Mouse (Mus musculus): Measurements from ENCODE around the gene Pgap3. TPM values are rescaled to one million over a fixed set of nuclear protein-coding genes. Genes with fewer than 3 reads are reported as not detected.

The Pgap3 gene
- polyA plus RNA-seq, 1 experiment = 17.7 TPM

DNA sequence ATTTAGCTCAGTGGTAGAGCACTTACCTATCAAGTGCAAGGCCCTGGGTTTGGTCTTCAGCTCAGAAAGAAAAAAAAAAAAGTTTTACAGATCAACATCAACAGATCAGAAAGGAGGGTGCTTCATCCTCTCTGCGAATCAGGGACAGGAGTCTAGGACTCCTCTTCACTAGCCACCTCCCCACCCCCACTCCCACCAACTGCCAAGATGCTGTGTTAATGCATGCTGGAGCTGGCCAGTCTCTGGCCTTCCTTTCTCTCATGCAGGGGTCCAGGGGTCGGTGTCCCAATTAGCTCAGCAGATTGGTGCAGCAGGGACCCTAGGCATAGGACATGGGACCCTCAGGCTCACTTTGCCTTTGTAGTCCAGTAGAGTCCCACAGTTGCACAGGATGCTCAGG lies 29.7 kb downstream of the Pgap3 start:
- 88% methylated on average over 2 of the region's 2 CpGs for WGBS
- no peak overlapping the region for H3K4me3 ChIP-seq (ENCODE audit: extremely low read depth, insufficient read depth, insufficient read length)
- H3K27ac ChIP-seq (ENCODE audit: insufficient read depth, low read length) = no peak overlapping the region
- H3K36me3 ChIP-seq (ENCODE audit: control insufficient read depth, insufficient read depth, low read length) = peaks cover 12% of the 10 kb centered on the region
- no peak for TF ChIP-seq CTCF (IDR thresholded peaks at IDR 0.05; ENCODE audit: extremely low read depth, insufficient read depth, insufficient read length, insufficient replicate concordance)
- no peak for TF ChIP-seq POLR2A (IDR thresholded peaks at IDR 0.05; ENCODE audit: low read depth, low read length)
- H3K4me1 ChIP-seq (ENCODE audit: control insufficient read depth, insufficient read depth, insufficient read length) = peaks cover 13% of the 10 kb centered on the region; the same call in 1 of the 2 replicates
- H3K27me3 ChIP-seq (ENCODE audit: control insufficient read depth, insufficient read depth, low read length) = no peaks in the 10 kb centered on the region
- DNase-seq (ENCODE audit: low read depth in 1 of 2, low spot score in 2 of 2) = no peak

GRCm38 (mm10) chr11:98369337-98369736 lies 31.0 kb downstream of the Pgap3 start:
- H3K4me3 ChIP-seq (ENCODE audit: extremely low read depth, insufficient read depth, insufficient read length) = no peak overlapping the region
- WGBS = 82% methylated on average over 6 of the region's 6 CpGs
- H3K36me3 ChIP-seq (ENCODE audit: control insufficient read depth, insufficient read depth, low read length) = 0 out of 2 replicates have a peak, but pooled peaks cover 3% of the 10 kb centered on the region

GRCm38 (mm10) chr11:98367863-98368186 lies 32.5 kb downstream of the Pgap3 start:
- TF ChIP-seq POLR2A (IDR thresholded peaks at IDR 0.05; ENCODE audit: low read depth, low read length) = no peak
- no peak for TF ChIP-seq CTCF (IDR thresholded peaks at IDR 0.05; ENCODE audit: extremely low read depth, insufficient read depth, insufficient read length, insufficient replicate concordance)
- no peak overlapping the region for H3K27ac ChIP-seq (ENCODE audit: insufficient read depth, low read length)
- no peak for DNase-seq (ENCODE audit: low read depth in 1 of 2, low spot score in 2 of 2)
- H3K4me3 ChIP-seq (ENCODE audit: extremely low read depth, insufficient read depth, insufficient read length) = no peak overlapping the region
- 51% methylated on average over 7 of the region's 7 CpGs for WGBS
- no peaks in the 10 kb centered on the region for H3K36me3 ChIP-seq (ENCODE audit: control insufficient read depth, insufficient read depth, low read length)
- H3K4me1 ChIP-seq (ENCODE audit: control insufficient read depth, insufficient read depth, insufficient read length) = peaks cover 13% of the 10 kb centered on the region; the same call in 1 of the 2 replicates
- H3K27me3 ChIP-seq (ENCODE audit: control insufficient read depth, insufficient read depth, low read length) = no peaks in the 10 kb centered on the region

More at GRCm38 (mm10) chr11:98369337-98369736, 31.0 kb downstream of the Pgap3 start:
- no peak for DNase-seq (ENCODE audit: low read depth in 1 of 2, low spot score in 2 of 2)
- Histone ChIP-seq H3K27ac (ENCODE audit: insufficient read depth, low read length) (no peak overlapping the region), H3K4me1 (ENCODE audit: control insufficient read depth, insufficient read depth, insufficient read length) (peaks cover 13% of the 10 kb centered on the region; the same call in 1 of the 2 replicates), H3K27me3 (ENCODE audit: control insufficient read depth, insufficient read depth, low read length) (no peaks in the 10 kb centered on the region)
- TF ChIP-seq CTCF (IDR thresholded peaks at IDR 0.05; ENCODE audit: extremely low read depth, insufficient read depth, insufficient read length, insufficient replicate concordance) (no peak), POLR2A (IDR thresholded peaks at IDR 0.05; ENCODE audit: low read depth, low read length) (no peak)

DNA sequence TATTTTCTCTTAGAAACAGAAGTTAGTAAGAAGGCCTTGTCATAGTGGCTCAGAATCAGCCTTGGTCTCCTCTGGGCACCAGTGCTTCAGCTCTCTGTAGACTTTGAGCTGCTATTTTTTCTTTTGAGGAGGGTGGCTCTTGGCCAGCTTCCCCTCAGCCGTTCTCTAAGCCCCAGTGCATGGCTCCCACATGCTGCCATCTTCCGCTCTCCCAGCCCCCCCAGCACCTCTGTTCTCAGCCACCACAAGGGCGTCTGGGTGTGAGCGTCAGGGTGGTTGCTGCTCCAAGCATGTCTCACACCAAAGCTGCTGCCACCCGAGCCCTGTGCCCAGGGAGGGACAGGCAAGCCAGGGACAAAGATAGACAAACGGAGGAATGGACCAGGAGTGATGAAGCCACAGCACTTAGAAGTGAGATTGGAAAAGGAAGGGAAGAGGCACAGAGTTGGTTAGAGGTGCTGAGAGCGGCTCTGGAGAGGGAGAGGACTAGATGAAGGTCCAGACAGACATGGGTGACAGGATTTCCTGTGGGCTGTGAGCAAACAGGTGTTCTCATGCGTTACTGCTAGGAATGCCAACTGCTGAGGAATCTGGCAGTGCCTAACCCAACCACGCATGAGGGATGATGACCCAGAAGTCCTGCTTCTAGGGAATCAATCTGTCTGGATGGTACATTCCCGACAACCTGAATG lies 33.0 kb downstream of the Pgap3 start:
- peaks cover 14% of the 10 kb centered on the region; the same call in 1 of the 2 replicates for H3K4me1 ChIP-seq (ENCODE audit: control insufficient read depth, insufficient read depth, insufficient read length)
- no peak overlapping the region for H3K4me3 ChIP-seq (ENCODE audit: extremely low read depth, insufficient read depth, insufficient read length)
- no peaks in the 10 kb centered on the region for H3K36me3 ChIP-seq (ENCODE audit: control insufficient read depth, insufficient read depth, low read length)
- TF ChIP-seq POLR2A (IDR thresholded peaks at IDR 0.05; ENCODE audit: low read depth, low read length) (no peak), CTCF (IDR thresholded peaks at IDR 0.05; ENCODE audit: extremely low read depth, insufficient read depth, insufficient read length, insufficient replicate concordance) (no peak)
- no peak for DNase-seq (ENCODE audit: low read depth in 1 of 2, low spot score in 2 of 2)
- no peaks in the 10 kb centered on the region for H3K27me3 ChIP-seq (ENCODE audit: control insufficient read depth, insufficient read depth, low read length)
- WGBS = 37% methylated on average over 10 of the region's 10 CpGs
- H3K27ac ChIP-seq (ENCODE audit: insufficient read depth, low read length) = no peak overlapping the region

- no peaks in the 10 kb centered on the region for H3K27me3 ChIP-seq (ENCODE audit: control insufficient read depth, insufficient read depth, low read length)
- WGBS = 17% methylated on average over 10 of the region's 10 CpGs
- peak in 1 of 2 experiments; percentile 15 for DNase-seq (ENCODE audit: low read depth in 1 of 2, low spot score in 2 of 2)
- no peak for TF ChIP-seq CTCF (IDR thresholded peaks at IDR 0.05; ENCODE audit: extremely low read depth, insufficient read depth, insufficient read length, insufficient replicate concordance)
- TF ChIP-seq POLR2A (IDR thresholded peaks at IDR 0.05; ENCODE audit: low read depth, low read length) = no peak
- no peak overlapping the region for H3K27ac ChIP-seq (ENCODE audit: insufficient read depth, low read length)
- no peak overlapping the region for H3K4me3 ChIP-seq (ENCODE audit: extremely low read depth, insufficient read depth, insufficient read length)
- H3K4me1 ChIP-seq (ENCODE audit: control insufficient read depth, insufficient read depth, insufficient read length) = peaks cover 16% of the 10 kb centered on the region; the same call in 1 of the 2 replicates
- no peaks in the 10 kb centered on the region for H3K36me3 ChIP-seq (ENCODE audit: control insufficient read depth, insufficient read depth, low read length)
Observed at GRCm38 (mm10) chr11:98366290-98366689, 34.0 kb downstream of the Pgap3 start.

DNA sequence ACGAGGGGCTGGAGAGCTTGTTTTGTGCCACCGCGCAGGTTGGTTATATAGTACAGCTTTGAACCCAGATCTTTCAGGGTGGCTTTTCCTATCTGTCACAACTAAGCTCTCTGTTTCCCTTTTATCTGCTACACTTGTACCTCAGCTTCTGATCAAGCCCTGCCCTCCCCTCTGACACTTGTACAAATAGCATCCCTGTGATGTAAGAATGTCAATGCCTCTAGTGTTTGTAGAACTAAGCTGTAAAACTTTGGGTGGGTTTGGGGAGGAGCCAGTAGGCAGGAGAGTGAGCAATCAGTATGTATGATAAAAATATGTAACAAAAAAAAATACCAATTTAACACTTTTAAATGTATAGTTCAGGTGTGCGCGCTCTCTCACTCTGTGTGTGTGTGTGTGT lies 35.9 kb downstream of the Pgap3 start:
- DNase-seq (ENCODE audit: low read depth in 1 of 2, low spot score in 2 of 2) = no peak
- H3K27ac ChIP-seq (ENCODE audit: insufficient read depth, low read length) = no peak overlapping the region
- no peaks in the 10 kb centered on the region for H3K27me3 ChIP-seq (ENCODE audit: control insufficient read depth, insufficient read depth, low read length)
- peaks cover 20% of the 10 kb centered on the region; the same call in 1 of the 2 replicates for H3K4me1 ChIP-seq (ENCODE audit: control insufficient read depth, insufficient read depth, insufficient read length)
- 88% methylated on average over 5 of the region's 5 CpGs for WGBS
- no peaks in the 10 kb centered on the region for H3K36me3 ChIP-seq (ENCODE audit: control insufficient read depth, insufficient read depth, low read length)
- TF ChIP-seq CTCF (IDR thresholded peaks at IDR 0.05; ENCODE audit: extremely low read depth, insufficient read depth, insufficient read length, insufficient replicate concordance) (no peak), POLR2A (IDR thresholded peaks at IDR 0.05; ENCODE audit: low read depth, low read length) (no peak)
- no peak overlapping the region for H3K4me3 ChIP-seq (ENCODE audit: extremely low read depth, insufficient read depth, insufficient read length)

DNA sequence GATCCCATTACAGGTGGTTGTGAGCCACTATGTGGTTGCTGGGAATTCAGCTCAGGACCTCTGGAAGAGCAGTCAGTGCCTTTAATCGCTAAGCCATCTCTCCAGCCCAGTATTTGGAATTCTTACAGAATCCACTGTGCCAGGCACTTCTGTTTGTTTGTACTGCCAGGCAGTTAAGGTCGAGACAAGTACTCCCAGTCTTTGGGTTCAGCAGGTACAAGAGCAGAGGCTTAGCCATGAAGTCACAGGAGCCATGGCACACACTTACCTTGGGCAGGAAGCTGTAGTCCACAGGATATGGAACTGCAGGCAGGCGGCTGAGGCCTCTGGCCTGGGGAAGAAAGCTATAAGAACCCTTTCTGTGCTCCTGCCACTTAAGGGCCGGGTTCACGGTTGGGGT lies 36.5 kb downstream of the Pgap3 start:
- Histone ChIP-seq H3K27me3 (ENCODE audit: control insufficient read depth, insufficient read depth, low read length) (no peaks in the 10 kb centered on the region), H3K4me1 (ENCODE audit: control insufficient read depth, insufficient read depth, insufficient read length) (peaks cover 20% of the 10 kb centered on the region; the same call in 1 of the 2 replicates), H3K36me3 (ENCODE audit: control insufficient read depth, insufficient read depth, low read length) (no peaks in the 10 kb centered on the region), H3K4me3 (ENCODE audit: extremely low read depth, insufficient read depth, insufficient read length) (no peak overlapping the region), H3K27ac (ENCODE audit: insufficient read depth, low read length) (no peak overlapping the region)
- TF ChIP-seq CTCF (IDR thresholded peaks at IDR 0.05; ENCODE audit: extremely low read depth, insufficient read depth, insufficient read length, insufficient replicate concordance) = no peak
- TF ChIP-seq POLR2A (IDR thresholded peaks at IDR 0.05; ENCODE audit: low read depth, low read length) = no peak
- 84% methylated on average over 5 of the region's 5 CpGs for WGBS
- no peak for DNase-seq (ENCODE audit: low read depth in 1 of 2, low spot score in 2 of 2)
